Mouse (Mus musculus): ENCODE data around the gene AW822073. TPM values are rescaled to one million over a fixed set of nuclear protein-coding genes. Genes with fewer than 3 reads are reported as not detected.
A peak's percentile ranks its signal among the peaks of the same experiment; 100 is the strongest.
"Not testable (repeated sequence)": the region's sequence is repeated elsewhere in the genome, so short reads cannot be mapped to it uniquely, and the experiment has no call there.

AW822073 gene
- total RNA-seq (2015; ENCODE audit: low replicate concordance): not detected in 2 replicates
- total RNA-seq (2017; ENCODE audit: low replicate concordance): not detected in 2 replicates

DNA sequence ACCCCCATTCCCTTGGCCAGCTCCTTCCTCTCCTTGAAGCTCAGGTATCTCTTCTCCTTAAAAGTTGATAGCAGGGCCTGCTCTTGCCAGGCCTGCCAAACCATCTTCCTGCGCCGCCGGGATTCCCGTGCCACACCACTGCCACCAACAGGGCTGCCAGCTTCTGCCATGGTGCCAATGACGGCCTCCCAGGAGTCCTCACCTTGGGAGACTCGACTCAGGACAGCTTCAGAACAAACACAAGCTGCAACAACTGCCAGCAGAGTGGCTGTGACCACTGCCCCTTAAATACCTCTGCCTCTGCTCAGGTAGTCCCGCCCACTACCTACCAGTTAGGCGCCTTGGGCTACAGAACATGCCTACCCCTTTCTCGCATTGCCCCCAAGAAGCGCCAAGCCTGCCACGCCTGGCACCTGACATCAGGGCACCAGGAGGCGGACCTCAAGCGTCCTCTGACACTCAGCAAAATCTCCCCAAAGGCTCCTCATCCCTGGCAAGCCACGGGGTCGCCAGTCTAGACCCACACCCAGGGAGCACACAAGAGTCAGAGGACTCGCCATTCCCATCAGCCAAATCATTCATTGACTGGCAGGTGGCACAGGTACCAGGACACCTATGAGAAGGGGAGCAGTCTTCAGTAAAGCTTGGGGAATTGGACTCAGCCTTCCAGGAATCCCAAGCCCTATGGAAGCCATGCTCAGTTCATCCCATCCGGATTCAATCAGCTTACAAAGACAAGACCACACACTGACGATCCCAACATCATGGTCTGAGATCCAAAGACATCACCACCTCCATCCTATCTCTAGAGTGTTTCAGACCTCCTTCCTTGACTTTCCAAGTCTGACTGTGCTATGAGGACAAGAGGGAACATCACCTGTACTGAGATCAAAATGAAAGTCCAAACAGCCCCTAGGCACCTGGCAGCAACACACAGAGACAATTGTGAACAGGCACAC is at the start of gene AW822073:
Gene AW822073 (minus strand): TSS at position 104 of the 959 bp plus-strand sequence.
- not testable (repeated sequence) for ATAC-seq (replicated peaks; ENCODE audit: low FRiP score, poor library complexity, severe bottlenecking)

DNA sequence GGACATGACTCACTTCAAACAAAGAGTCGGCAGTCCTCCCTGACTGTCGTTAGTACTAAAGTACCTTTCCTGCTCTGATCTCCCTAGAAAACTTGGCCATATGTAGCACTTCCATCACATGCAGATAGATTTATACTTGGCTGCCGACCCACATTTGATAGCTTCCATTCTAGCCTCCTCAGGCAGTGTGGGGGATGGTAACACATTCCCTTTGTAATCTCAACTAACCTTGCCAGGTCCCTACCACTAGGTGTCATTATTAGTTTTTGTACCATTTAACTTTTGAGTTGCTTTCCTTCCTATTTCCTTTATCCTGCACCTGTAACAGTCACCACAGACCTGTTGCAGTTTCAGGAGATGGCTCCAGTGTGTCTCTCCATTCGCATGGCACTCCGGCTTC is 33.7 kb upstream of the AW822073 start:
- ATAC-seq (replicated peaks; ENCODE audit: low FRiP score, poor library complexity, severe bottlenecking): no peak

DNA sequence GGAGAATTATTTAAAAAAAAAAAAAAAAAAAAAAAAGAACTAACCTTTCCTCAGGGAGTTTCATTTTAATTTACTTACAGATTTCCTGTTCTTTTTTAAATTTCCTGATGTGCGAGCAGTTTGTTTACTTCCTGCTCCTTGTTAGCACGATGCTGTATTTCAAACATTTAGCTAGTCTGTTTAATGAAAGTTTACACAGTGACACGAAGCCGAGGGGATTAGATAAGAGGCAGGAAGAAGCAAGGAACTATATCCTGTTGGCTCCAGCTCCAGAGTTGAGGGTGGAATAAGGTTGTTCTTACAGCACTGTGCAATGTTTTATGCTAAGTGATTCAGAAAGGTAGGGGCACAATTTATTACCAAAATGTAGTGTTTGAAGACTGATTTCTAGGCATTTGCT is 31.2 kb upstream of the AW822073 start:
- no peak for ATAC-seq (replicated peaks; ENCODE audit: low FRiP score, poor library complexity, severe bottlenecking)

DNA sequence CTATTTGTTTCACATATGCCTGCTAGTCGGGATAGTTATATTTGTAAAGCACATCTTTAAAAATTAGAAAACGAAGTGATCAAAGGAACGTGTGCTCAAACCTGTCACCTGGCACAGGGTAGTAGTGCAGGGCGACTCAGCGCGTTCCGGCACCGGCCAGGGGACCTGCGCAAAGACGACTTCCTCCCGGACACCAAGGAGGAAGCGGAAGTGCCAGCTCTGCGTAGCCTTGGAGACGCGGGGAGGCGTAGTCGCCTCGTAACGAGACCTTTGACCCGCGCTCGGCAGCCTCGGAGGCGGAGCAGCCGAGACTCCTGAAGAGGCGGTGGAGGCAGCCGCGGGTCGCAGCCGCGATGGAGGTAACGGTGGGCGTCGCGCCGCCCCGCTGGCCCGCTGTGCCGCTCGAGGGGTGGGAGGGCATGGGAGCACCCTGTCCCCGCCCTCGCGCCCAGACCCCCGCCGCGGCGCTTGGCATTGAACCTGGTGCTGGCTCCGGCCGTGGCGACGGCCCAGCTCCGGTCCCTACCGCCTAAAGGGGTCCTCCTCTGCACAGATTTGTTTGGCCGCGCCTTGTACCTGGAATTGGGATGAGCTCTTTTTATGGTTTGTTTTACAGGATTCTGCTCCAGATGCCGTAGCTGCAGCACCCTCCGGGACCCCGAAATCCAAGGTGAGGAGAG is 30.6 kb upstream of the AW822073 start, which contains the start of gene Gcc2:
Gene Gcc2 (plus strand): TSS at position 285 of the 680 bp plus-strand sequence.
- peak; percentile 100 for ATAC-seq (replicated peaks; ENCODE audit: low FRiP score, poor library complexity, severe bottlenecking)

DNA sequence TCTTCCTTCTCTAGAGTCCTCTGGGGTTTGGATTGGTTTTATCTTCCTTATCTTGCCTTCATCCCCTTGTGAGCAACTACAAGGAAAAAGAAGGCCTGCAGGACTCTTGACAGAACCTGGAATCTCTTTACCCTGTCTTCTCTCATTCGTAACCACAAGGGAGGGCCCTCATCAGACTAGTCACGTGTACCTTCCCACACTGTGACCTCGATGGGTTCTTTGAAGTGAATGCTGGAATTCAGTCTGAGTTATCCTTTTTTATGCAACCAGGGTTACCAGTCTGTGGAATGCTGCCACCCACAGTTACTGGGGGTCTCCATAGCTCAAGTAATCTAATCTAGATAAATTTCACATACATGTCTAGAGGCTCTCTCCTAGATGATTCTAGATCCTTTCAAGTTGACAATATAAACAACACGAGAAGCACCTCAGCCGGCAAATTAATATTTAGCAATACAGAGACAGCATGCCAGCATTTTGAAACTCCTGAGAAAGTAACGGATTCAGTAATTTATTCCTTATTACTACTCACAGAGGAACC is 30.0 kb upstream of the AW822073 start:
- no peak for ATAC-seq (replicated peaks; ENCODE audit: low FRiP score, poor library complexity, severe bottlenecking)

DNA sequence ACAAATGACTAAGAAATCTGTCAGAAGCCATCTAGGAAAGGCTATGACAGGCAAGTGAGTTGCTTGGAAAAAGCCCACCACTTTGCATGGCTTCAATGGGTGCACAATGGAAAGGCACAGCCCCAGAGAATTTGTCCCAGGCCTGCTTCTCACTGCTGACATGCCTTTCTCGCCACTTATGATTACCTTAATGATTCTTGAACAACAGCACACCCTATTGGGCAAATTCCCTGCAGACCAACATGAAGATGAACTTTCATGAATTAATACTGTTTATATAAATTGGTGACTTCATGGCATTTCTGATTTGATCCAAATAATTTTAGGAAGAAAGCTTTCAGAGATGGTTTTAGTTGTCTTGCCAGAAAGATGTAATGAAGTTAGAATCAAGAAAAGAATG is 24.8 kb upstream of the AW822073 start:
- no peak for ATAC-seq (replicated peaks; ENCODE audit: low FRiP score, poor library complexity, severe bottlenecking)

DNA sequence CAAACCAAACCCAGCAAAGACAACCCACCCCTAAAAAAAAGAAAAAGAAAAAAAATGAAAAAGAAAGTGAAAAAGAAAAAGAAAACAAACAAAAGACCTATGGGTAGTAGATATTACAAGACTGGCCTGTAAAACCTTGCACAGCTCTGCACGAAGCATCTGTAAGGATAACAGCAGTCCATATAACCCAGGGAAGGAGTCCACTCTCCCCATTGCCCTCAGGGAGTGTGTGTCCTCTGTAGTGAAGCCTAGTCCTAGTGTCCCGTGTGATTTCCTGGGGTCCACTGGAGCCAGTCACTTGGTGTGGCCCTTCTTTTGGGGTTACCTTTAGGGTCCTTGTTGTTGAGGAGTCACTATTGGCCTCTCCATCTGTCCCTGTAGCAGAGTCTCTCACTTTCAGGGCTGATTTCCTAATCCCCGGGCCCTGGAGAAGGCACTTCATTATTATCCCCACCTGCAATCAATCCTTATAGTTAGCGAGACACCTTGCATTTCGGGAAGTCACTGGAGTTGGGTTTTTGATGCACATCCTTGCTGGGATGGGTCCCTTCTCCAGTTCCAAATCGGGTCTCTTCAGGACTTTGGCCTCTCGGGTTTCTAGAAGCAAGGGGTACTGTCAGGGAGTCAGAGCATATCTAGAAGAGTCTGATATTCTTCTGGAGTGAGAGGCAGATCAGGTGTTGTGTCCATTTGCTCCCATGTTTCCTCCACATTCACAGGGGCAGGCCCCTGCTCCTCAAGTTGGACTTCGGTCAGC is 14.4 kb upstream of the AW822073 start:
- peak; percentile 74 for ATAC-seq (replicated peaks; ENCODE audit: low FRiP score, poor library complexity, severe bottlenecking)

DNA sequence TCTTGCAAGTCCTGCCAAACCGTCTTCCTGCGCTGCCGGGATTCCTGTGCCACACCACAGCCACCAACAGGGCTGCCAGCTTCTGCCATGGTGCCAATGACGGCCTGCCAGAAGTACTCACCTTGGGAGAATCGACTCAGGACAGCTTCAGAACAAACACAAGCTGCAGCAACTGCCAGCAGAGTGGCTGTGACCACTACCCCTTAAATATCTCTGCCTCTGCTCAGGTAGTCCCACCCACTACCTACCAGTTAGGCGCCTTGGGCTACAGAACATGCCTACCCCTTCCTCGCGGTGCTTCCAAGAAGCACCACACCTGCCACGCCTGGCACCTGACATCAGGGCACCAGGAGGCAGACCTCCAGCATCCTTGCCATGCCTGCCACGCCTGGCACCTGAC is 11.9 kb upstream of the AW822073 start, which contains the start of gene Gm4981:
Gene Gm4981 (minus strand): TSS at position 89 of the 400 bp plus-strand sequence.
- ATAC-seq (replicated peaks; ENCODE audit: low FRiP score, poor library complexity, severe bottlenecking): no peak

DNA sequence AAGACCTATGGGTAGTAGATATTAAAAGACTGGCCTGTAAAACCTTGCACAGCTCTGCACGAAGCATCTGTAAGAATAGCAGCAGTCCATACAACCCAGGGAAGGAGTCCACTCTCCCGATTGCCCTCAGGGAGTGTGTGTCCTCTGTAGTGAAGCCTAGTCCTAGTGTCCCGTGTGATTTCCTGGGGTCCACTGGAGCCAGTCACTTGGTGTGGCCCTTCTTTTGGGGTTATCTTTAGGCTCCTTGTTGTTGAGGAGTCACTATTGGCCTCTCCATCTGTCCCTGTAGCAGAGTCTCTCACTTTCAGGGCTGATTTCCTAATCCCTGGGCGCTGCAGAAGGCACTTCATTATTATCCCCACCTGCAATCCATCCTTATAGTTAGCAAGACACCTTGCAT is 10.3 kb upstream of the AW822073 start:
- not testable (repeated sequence) for ATAC-seq (replicated peaks; ENCODE audit: low FRiP score, poor library complexity, severe bottlenecking)

DNA sequence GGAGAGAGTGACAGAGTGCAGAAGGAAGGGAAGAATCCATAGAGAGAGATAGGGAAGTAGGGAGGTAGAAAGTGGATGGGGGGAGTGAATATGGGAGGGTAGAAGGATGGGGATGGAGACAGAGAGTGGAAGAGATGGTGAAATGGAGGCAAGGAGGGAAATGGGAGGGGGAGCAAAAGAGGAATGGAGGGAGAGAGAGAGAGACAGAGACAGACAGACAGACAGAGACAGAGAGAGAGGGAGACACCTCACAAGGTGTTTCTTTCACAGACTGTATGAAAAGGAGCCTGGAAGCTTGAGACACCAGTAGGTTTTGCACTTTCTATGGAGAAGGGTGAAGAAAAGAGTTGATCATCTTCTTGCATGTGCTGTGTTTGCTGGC is 9.0 kb upstream of the AW822073 start:
- not testable (repeated sequence) for ATAC-seq (replicated peaks; ENCODE audit: low FRiP score, poor library complexity, severe bottlenecking)

DNA sequence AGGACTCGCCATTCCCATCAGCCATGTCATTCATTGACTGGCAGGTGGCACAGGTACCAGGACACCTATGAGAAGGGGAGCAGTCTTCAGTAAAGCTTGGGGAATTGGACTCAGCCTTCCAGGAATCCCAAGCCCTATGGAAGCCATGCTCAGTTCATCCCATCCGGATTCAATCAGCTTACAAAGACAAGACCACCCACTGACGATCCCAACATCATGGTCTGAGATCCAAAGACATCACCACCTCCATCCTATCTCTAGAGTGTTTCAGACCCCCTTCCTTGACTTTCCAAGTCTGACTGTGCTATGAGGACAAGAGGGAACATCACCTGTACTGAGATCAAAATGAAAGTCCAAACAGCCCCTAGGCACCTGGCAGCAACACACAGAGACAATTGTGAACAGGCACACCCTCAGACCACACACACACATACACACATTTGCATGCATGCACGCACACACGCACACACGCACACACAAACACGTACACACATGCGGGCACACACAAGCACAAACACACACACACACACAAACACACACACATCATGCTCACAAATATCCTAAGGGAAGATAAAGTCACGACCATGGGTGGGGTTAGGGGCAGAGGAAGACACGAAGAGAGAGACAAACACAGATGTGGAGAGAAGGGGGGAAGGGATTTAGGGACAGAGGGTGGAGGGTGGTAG is 8.5 kb upstream of the AW822073 start:
- ATAC-seq (replicated peaks; ENCODE audit: low FRiP score, poor library complexity, severe bottlenecking): peak; percentile 26; the same call in 1 of the 2 replicates

DNA sequence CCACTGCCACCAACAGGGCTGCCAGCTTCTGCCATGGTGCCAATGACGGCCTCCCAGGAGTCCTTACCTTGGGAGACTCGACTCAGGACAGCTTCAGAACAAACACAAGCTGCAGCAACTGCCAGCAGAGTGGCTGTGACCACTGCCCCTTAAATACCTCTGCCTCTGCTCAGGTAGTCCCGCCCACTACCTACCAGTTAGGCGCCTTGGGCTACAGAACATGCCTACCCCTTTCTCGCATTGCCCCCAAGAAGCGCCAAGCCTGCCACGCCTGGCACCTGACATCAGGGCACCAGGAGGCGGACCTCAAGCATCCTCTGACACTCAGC is 7.9 kb upstream of the AW822073 start, which contains the start of gene Duxf3:
Gene Duxf3 (minus strand): TSS at position 35 of the 329 bp plus-strand sequence.
- ATAC-seq (replicated peaks; ENCODE audit: low FRiP score, poor library complexity, severe bottlenecking): peak; percentile 38

DNA sequence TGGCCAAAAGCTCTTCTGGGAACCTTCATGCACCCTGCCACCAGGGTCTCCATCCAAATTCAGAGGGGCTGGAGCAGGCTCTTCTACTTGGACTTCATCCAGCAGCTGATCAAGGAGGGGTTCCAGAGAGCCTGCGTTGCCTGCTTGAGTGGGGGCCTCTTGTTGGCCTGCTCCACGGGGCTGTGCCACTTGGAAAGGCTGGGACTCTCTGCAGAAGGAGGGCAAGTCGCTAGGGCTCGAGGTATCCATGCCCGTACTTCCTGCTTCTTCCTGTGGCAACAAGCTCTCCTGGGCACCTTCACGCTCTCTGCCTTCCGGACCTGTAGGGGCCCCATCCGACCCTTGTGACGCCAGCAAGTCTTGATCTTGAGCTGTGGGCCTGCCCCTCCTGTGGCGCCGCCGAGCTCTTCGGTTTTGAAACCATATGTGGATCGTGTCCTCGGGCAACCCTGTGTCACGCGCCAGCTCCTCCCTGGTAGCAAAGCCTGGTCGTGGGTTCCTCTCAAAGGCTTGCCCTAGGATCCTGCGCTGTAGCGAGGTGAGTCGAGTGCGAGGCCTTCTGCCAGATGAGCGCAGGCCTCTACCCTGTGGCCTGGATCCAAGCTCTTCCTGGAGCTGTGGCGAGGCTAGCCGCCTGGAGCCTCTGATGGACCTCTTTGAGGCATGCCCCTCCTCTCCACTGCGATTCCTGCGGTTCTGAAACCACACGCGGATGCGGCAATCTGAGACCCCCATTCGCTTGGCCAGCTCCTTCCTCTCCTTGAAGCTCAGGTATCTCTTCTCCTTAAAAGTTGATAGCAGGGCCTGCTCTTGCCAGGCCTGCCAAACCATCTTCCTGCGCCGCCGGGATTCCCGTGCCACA is 7.3 kb upstream of the AW822073 start:
- peak; percentile 62 for ATAC-seq (replicated peaks; ENCODE audit: low FRiP score, poor library complexity, severe bottlenecking)

DNA sequence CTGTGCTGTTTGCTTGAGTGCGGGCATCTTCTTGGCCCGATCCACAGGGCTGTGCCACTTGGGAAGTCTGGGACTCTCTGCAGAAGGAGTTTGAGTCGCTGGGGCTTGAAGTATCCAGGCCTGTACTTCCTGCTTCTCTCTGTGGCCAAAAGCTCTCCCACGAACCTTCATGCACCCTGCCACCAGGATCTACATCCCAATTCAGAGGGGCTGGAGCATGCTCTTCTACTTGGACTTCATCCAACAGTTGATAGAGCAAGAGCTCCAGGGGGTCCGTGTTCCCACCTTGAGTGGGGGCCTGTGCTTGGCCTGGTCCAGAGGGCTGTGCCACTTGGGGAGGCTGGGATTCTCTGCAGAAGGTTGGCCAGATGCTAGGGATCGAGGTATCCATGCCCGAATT is 6.4 kb upstream of the AW822073 start:
- not testable (repeated sequence) for ATAC-seq (replicated peaks; ENCODE audit: low FRiP score, poor library complexity, severe bottlenecking)

DNA sequence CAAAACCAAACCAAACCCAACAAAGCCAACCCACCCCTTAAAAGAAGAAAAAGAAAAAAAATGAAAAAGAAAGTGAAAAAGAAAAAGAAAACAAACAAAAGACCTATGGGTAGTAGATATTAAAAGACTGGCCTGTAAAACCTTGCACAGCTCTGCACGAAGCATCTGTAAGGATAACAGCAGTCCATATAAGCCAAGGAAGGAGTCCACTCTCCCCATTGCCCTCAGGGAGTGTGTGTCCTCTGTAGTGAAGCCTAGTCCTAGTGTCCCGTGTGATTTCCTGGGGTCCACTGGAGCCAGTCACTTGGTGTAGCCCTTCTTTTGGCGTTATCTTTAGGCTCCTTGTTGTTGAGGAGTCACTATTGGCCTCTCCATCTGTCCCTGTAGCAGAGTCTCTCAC is 5.3 kb upstream of the AW822073 start:
- not testable (repeated sequence) for ATAC-seq (replicated peaks; ENCODE audit: low FRiP score, poor library complexity, severe bottlenecking)

DNA sequence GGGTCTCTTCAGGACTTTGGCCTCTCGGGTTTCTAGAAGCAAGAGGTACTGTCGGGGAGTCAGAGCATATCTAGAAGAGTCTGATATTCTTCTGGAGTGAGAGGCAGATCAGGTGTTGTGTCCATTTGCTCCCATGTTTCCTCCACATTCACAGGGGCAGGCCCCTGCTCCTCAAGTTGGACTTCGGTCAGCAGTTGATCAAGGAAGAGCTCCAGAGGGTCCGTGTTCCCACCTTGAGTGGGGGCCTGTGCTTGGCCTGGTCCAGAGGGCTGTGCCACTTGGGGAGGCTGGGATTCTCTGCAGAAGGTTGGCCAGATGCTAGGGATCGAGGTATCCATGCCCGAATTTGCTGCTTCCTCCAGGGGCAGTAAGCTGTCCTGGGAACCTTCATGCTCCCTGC is 3.1 kb upstream of the AW822073 start:
- not testable (repeated sequence) for ATAC-seq (replicated peaks; ENCODE audit: low FRiP score, poor library complexity, severe bottlenecking)

DNA sequence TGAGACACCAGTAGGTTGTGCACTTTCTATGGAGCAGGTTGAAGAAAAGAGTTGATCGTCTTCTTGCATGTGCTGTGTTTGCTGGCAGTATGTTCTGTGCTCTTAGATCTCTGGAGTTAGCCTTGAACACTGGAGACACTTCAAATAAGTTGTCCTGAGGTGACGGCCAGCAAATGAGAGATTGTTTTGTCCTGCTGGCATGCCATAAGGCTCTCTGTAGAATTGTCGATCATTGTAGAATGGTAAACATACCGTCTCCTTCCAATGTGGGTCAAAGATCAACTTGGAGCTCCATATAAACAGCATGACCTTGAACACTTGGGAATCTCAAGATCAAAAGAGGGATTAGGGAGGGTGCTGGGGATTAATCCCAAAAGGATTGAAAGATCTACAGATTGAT is 1.6 kb upstream of the AW822073 start:
- not testable (repeated sequence) for ATAC-seq (replicated peaks; ENCODE audit: low FRiP score, poor library complexity, severe bottlenecking)

Measured in erythroblast, adult 5-6 weeks (primary cell).